Mouse (Mus musculus): Measurements from ENCODE around the gene Resp18.

DNA sequence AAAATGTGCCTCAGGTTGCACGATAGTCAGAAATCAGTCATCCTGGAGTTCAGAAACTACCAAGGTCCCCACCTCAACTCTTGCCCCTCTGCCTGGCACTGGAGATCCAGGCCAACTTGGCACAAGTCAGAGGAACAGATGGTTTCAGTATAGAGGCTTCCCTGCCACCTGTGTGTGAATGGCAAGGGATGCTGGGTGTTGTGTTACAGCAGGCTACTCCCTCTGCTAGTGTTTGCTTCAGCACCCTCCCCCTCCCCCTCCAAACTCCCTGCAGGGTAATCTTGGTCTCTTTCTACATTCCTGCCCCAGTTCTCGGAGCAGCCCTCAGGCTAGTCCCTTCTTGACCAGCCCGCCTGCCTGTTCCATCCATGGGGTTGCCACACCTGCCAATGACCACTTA, 27.7 kb downstream of the Resp18 start:
- TF ChIP-seq CTCF (IDR thresholded peaks at IDR 0.05; ENCODE audit: low read depth) (no peak), EP300 (IDR thresholded peaks at IDR 0.05; ENCODE audit: low read depth) (no peak)

Data from liver, postnatal 0 days (tissue).